Mouse (Mus musculus) olfactory bulb, adult 2 months (tissue): ENCODE results near the gene Slc22a15. TPM values are rescaled to one million over a fixed set of nuclear protein-coding genes. Genes with fewer than 3 reads are reported as not detected.

ENCODE experiments used
- H3K27ac ChIP-seq: fragments of 200-500 bp; 2 replicates; pipeline ENCODE4 v1.5.1; 2012; ENCODE audit warnings: low read depth, low read length; ENCODE audit not compliant: insufficient read depth
- H3K4me1 ChIP-seq: fragments of 200-500 bp; 2 replicates; pipeline ENCODE4 v1.6.1; 2012; ENCODE audit warnings: low read length; ENCODE audit not compliant: control insufficient read depth, insufficient read depth
- H3K4me3 ChIP-seq: fragments of 200-500 bp; 2 replicates; pipeline ENCODE4 v1.5.1; 2012; ENCODE audit warnings: mild to moderate bottlenecking, low read depth, low read length, moderate library complexity; ENCODE audit not compliant: insufficient read depth
- CTCF ChIP-seq: fragments of 200-500 bp; IDR thresholded peaks from 2 replicates; pipeline ENCODE4 v1.5.1; 2012; ENCODE audit warnings: low read depth, mild to moderate bottlenecking, low read length, moderate library complexity; ENCODE audit not compliant: insufficient read depth
- POLR2A ChIP-seq: fragments of 200-500 bp; IDR thresholded peaks from 2 replicates; pipeline ENCODE4 v1.6.1; 2012; ENCODE audit warnings: mild to moderate bottlenecking, low read depth, low read length, moderate library complexity; ENCODE audit not compliant: insufficient read depth
- WGBS: fragments of 180-500 bp; shearing (Covaris S2); methylation state at CpG from one replicate; pipeline ENCODE4 v1.1.7; 2018; 5-methylcytosine and 5-hydroxymethylcytosine counted together
- polyA plus RNA-seq: library from polyadenylated mRNA; stranded (reverse); fragments of >200 nt; gene quantifications from 2 replicates; pipeline ENCODE4 v1.2.4, GENCODE M21; 2012; ENCODE audit warnings: low replicate concordance; ENCODE audit not compliant: missing spikeins, insufficient read depth, insufficient read length

The Slc22a15 gene
- polyA plus RNA-seq, result not detected in 2 replicates

DNA sequence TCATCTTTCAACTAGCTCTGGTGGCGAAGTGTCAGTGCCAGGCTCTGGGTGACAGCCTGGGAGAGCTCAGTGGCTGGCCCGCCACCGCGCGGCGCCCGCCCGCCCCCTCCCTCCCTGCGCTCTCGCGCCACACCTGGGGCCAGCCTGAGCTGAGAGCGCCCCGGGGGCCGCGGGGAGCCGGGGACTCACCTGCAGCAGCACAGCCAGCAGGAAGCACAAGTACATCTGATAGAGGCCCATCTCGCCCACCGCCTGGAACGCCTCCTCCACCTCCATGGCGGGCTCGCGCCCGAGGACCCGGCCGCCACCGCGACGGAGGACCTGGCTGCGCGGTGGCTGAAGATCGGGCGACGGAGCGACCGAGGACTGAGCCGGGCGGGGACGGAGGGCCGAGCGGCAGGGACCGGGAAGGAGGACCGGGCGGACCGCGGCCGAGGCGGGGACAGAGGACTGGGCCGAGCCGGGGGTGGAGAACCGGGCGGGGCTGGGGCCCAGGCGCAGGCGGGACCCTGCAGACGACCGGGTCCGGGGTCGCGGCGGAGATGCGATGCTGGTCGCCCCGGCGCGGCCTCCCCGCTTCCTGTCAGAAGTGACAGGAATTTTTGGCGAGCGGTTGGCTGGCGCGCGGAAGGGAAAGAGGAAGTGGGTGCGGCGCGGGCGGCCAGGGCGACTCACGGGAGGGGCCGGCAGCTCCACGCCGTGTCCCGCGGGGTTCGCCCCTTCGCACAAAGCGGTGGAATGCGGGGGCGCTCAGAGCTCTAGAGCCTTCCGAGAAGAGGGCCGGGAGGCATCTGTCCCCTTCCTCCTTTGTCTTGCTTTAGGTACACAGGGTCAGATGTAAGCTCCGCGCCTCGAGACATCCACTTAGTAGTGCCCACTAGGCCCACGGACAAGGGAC is at the start of gene Slc22a15:
Gene Slc22a15 (minus strand): TSS at position 611 of the 898 bp plus-strand sequence.
- WGBS, result 2% methylated on average over 90 of the region's 92 CpGs
- Histone ChIP-seq H3K4me1 (peaks cover 11% of the 10 kb centered on the region), H3K27ac (no peak within 1 kb of the TSS), H3K4me3 (peak within 1 kb of the TSS; percentile 87)
- no peak for TF ChIP-seq POLR2A
- no peak for TF ChIP-seq CTCF

DNA sequence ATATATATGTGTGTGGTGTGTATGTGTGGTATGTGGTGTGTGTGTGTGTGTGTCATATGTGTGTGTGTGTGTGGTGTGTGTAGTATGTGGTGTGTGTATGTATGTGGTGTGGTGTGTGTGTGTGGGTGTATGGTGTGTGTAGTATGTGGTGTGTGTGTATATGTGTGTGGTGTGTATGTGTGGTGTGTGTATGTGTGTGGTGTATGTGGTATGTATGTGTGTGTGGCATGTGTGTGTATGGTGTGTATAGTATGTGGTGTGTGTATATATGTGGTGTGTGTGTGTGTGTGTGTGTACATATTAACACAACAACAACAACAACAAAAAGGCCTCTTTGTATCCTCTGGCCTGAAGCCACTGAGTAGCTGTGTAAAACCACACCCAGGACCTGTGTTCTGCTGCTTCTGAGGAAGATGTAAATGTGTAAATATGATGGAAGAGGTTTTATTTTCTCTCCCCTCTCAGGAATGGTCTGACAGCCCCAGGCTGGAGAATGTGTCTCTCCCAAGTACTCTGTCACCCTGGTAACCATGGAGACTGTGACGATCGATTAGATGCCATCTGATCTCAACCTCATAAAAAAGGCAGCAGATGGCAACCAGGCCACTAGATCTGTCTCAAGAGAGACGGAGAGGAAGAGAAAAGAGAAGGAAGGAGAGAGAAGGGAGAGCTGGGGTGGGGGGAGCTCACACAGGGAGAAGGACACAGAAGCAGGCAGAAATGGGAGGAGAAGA is 42.7 kb upstream of the Slc22a15 start:
- H3K4me3 ChIP-seq, result no peak overlapping the region
- TF ChIP-seq CTCF, result no peak
- TF ChIP-seq POLR2A, result no peak
- 50% methylated on average over 3 of the region's 3 CpGs for WGBS
- no peak overlapping the region for H3K27ac ChIP-seq
- no peaks in the 10 kb centered on the region for H3K4me1 ChIP-seq

DNA sequence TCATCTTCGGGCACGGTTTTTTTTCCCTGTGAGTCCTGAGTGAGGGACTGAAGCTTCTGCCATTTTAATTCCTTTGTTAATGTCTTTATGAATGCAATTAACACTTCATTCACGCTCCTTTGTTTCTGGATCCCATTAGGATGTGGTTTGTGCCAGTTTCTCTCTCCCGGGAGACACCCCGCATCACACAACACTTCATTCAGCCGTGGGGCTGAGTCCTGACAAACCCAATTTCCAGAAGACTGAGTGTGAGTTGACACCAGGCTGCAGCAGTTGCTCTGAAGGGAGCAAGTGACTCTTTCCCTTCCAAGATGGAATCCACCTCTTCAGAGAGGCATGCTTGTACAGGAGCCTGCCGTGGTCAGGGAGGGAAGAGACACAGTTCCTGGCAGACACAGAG is 40.1 kb upstream of the Slc22a15 start:
- H3K4me3 ChIP-seq, result no peak overlapping the region
- no peak overlapping the region for H3K27ac ChIP-seq
- no peak for TF ChIP-seq POLR2A
- no peak for TF ChIP-seq CTCF
- H3K4me1 ChIP-seq, result no peaks in the 10 kb centered on the region
- WGBS, result 41% methylated on average over 7 of the region's 7 CpGs

DNA sequence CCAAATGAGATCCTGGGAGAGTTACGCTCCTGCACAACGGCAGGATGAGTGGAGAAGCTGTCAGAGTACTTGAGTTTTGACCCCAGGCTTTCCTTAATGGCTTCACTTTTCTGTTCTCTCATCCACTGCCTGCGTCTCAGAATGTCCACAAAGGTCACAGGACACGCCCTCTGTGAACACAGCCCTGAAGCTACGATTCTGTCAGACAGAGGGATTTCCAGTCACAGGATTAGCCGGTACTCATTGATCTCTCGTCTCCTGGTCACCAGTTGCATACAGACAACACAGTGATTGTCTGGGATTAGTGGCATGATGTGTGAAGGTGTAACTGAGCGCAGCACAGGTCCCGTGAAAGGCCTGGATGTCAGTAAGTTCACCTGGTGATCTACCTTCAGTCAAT is 39.2 kb upstream of the Slc22a15 start:
- 71% methylated on average over 9 of the region's 9 CpGs for WGBS

DNA sequence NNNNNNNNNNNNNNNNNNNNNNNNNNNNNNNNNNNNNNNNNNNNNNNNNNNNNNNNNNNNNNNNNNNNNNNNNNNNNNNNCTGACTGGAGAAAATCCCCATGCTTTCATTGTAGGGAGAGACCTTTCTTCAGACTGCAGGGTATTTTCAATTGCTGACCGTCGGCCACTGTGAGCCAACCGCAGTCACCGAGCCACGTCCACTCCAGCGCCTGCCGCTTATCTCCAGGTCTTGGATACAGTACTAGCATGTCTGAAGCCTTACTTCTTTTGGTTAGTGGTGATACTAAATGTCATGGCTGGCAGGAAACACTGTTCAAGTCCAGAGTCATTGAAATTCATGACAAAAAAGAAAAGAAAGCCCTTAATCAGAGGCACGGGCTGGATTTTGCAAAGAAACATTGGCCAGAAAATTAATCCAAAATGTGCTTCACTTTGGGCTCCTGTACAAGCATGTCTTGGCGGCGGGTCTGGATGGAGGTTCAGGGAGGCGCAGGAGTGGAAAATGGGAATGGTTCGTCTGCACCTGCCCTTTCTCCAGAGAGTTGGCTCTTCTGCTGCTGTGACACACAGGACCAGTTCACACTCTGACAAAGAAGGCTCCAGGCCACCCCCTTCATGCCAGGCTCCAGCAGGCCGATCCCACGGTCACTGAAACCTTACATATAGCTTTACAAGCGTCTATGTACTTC is 37.0 kb upstream of the Slc22a15 start:
- Histone ChIP-seq H3K27ac (no peak overlapping the region), H3K4me3 (no peak overlapping the region), H3K4me1 (no peaks in the 10 kb centered on the region)
- 79% methylated on average over 15 of the region's 15 CpGs for whole genome bisulfite sequencing
- TF ChIP-seq POLR2A (no peak), CTCF (no peak)

More for the DNA sequence above, 39.2 kb upstream of the Slc22a15 start:
- H3K4me1 ChIP-seq, result no peaks in the 10 kb centered on the region
- no peak for TF ChIP-seq POLR2A
- no peak for TF ChIP-seq CTCF
- no peak overlapping the region for H3K4me3 ChIP-seq
- no peak overlapping the region for H3K27ac ChIP-seq

DNA sequence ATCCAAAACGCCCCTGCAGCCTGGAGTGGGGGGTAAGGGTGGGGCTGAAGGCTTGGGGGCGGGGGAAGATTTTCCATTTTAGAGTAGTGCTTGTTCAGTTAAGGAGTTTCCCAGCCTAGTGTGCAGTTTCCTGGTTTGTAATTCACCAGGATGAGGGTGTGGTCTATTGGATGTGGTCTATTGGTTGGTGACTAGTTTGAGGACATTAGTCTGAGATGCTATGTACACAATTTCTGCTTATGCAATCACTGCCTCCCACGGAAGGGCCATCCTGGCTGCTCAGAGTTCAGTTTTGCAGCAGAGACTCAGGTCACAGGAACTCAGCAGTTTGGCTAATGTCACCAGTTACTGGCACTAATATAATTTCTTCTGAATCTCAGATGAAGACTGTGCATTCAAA is 33.8 kb upstream of the Slc22a15 start:
- Histone ChIP-seq H3K4me1 (no peaks in the 10 kb centered on the region), H3K27ac (no peak overlapping the region), H3K4me3 (no peak overlapping the region)
- no peak for TF ChIP-seq POLR2A
- TF ChIP-seq CTCF, result no peak
- WGBS, result 82% methylated on average over 3 of the region's 3 CpGs

DNA sequence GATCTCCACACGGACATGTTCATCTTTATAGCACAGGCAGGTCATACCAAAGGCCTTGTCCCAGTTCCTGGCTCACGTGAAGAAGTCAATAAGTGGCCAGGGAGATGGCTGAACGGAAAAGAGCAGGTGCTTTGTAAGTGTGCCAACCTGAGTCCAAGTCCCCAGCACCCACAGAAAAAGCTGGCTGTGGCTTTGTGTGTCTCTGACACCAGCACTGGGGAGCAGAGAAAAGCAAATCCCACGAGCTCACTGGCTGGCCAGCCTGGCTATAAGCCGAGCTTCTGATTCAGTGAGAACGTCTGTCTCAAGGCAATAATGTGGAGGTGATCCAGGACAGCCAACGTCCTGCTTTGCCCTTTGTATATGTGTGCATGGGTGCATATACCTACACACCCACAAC is 29.3 kb upstream of the Slc22a15 start:
- no peaks in the 10 kb centered on the region for H3K4me1 ChIP-seq
- 55% methylated on average over 7 of the region's 7 CpGs for WGBS
- TF ChIP-seq CTCF, result no peak
- no peak for TF ChIP-seq POLR2A
- H3K27ac ChIP-seq, result no peak overlapping the region
- H3K4me3 ChIP-seq, result no peak overlapping the region

DNA sequence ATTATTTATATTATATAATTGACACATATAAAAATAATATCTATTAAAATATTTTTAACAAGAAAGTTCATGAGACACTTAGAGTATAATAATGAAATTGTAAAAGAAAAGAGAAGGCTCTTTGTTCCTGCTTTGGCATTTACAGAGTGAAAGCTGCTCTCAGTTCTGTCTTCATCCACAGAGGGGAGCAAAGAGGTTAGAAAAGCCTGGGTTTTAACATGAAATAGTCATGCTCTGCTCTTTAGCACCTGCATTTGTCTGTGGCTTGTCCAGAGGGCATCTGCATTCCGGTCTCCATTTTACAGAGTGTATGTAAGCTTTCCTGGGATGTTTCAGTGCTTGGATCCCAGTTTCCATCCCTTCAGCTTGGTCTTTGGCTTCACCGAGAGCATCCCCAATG is 28.3 kb upstream of the Slc22a15 start:
- Histone ChIP-seq H3K4me1 (no peaks in the 10 kb centered on the region), H3K4me3 (no peak overlapping the region), H3K27ac (no peak overlapping the region)
- TF ChIP-seq CTCF (no peak), POLR2A (no peak)
- 94% methylated on average over 2 of the region's 2 CpGs for WGBS

DNA sequence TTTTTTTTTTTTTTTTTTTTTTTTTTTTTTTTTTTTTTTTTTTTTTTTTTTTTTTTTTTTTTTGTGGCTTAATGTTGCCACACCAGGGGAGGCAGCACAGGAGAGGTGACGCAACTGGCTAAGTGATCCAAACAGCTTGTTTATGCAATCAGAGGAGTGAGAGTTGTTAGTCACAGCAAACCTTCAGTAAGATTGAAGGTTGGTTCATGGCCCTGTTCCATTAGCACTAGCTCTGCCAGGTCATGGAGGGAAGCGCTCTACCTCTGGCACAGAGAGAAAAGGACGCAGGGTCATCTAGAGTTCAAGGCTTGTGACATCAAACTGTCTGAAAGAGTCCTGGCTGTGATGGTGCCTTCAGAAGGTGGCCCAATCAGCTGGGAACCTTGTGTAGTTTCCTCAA is 24.3 kb upstream of the Slc22a15 start:
- no peak for TF ChIP-seq POLR2A
- no peak for TF ChIP-seq CTCF
- Histone ChIP-seq H3K4me3 (no peak overlapping the region), H3K27ac (no peak overlapping the region), H3K4me1 (no peaks in the 10 kb centered on the region)
- 72% methylated on average over 3 of the region's 3 CpGs for WGBS
